Comparison of ENCODE assay signal across 9 mouse cellular contexts in genomic region chr5:130275509-130275908, GRCm38 (mm10). TPM values are rescaled to one million over a fixed set of nuclear protein-coding genes. Genes with fewer than 3 reads are reported as not detected.
A peak's percentile ranks its signal among the peaks of the same experiment; 100 is the strongest.
DNase-seq lines count a peak whose midpoint lies in the region; ATAC-seq and TF ChIP-seq lines count a peak whose summit lies in the region.
"Had no signal": no experiment of that assay in that cellular context is flagged by ENCODE, and none has a peak within 500 bp of the region (broad histone marks: within the 10 kb centered on the region; RNA-seq: fewer than 3 reads in every experiment).

No protein-coding gene starts in this region.

- DNase-seq in heart, postnatal 14 days, result peak; percentile 31 to 57
- DNase-seq in heart, adult 2 months, result no peak
- DNase-seq in midbrain, postnatal 0 days (ENCODE audit: low spot score), result peak; percentile 67
- DNase-seq in ZHBTc4 (ENCODE audit: low read depth, low spot score), result peak; percentile 53
- peak; percentile 72 for DNase-seq in induced T-regulatory cell, adult 2 months (ENCODE audit: low read depth)
- DNase-seq in testis, postnatal 10 days (ENCODE audit: low spot score), result no peak
- DNase-seq in neural tube, embryonic 10.5 days (ENCODE audit: extremely low spot score, low spot score), result no peak

- H3K27me3 ChIP-seq in heart, adult 2 months (ENCODE audit: control insufficient read depth, insufficient read depth, low read length), result no peaks in the 10 kb centered on the region
- no peaks in the 10 kb centered on the region for H3K27me3 ChIP-seq in midbrain, postnatal 0 days (ENCODE audit: insufficient read depth, low read length)
- no peaks in the 10 kb centered on the region for H3K27me3 ChIP-seq in midbrain, embryonic 16.5 days (ENCODE audit: control insufficient read depth, insufficient read depth, low read depth, low read length)
- H3K27me3 ChIP-seq: neural tube, embryonic 12.5 days had no signal

- ATAC-seq in midbrain, postnatal 0 days (ENCODE audit: low FRiP score), result no peak
- no peak for ATAC-seq in midbrain, embryonic 16.5 days

- no peak overlapping the region for H3K9ac ChIP-seq in heart, adult 2 months (ENCODE audit: low read depth, low read length)
- no peak overlapping the region for H3K9ac ChIP-seq in midbrain, postnatal 0 days (replicated peaks; ENCODE audit: low read length, poor library complexity, severe bottlenecking)
- no peak overlapping the region for H3K9ac ChIP-seq in midbrain, embryonic 16.5 days (ENCODE audit: low read depth, low read length)
- H3K9ac ChIP-seq: neural tube, embryonic 12.5 days had no signal

- TF ChIP-seq EP300 in heart, adult 2 months (IDR thresholded peaks at IDR 0.05; ENCODE audit: insufficient read depth, low read depth, low read length), result no peak

- H3K4me2 ChIP-seq in midbrain, postnatal 0 days (ENCODE audit: low read depth, low read length, poor library complexity, severe bottlenecking), result no peak overlapping the region
- H3K4me2 ChIP-seq in midbrain, embryonic 16.5 days (ENCODE audit: low read length), result no peak overlapping the region
- H3K4me2 ChIP-seq: neural tube, embryonic 12.5 days had no signal

- no peak overlapping the region for H3K4me3 ChIP-seq in heart, adult 2 months
- H3K4me3 ChIP-seq in midbrain, postnatal 0 days (ENCODE audit: low read depth, low read length), result no peak overlapping the region
- H3K4me3 ChIP-seq in midbrain, embryonic 16.5 days (ENCODE audit: low read depth, low read length), result no peak overlapping the region
- H3K4me3 ChIP-seq: neural tube, embryonic 12.5 days had no signal

- intact Hi-C loops in heart, postnatal 14 days (cut with DNase I), result loop anchor here (1.0 to 10.0 kb wide), 2 partner anchors 578 to 1159 kb away; no protein-coding TSS in a partner anchor
- intact Hi-C loops in heart, adult 2 months (cut with DNase I), result no loop called here

- no peak; the same call in 1 of the 2 replicates for TF ChIP-seq CTCF in heart, adult 2 months (IDR thresholded peaks at IDR 0.05)
- TF ChIP-seq CTCF in midbrain, postnatal 0 days (IDR thresholded peaks at IDR 0.05), result peak; percentile 89

- no peaks in the 10 kb centered on the region for H3K4me1 ChIP-seq in heart, adult 2 months (ENCODE audit: control insufficient read depth, insufficient read depth, low read length)
- no peaks in the 10 kb centered on the region for H3K4me1 ChIP-seq in midbrain, postnatal 0 days (ENCODE audit: insufficient read depth, low read length)
- H3K4me1 ChIP-seq in midbrain, embryonic 16.5 days (ENCODE audit: control insufficient read depth, insufficient read depth, low read length), result no peaks in the 10 kb centered on the region
- H3K4me1 ChIP-seq: neural tube, embryonic 12.5 days had no signal

- 35% methylated on average over 4 of the region's 4 CpGs for WGBS in heart, adult 2 months
- WGBS in midbrain, postnatal 0 days, result 51% methylated on average over 4 of the region's 4 CpGs
- 50% methylated on average over 4 of the region's 4 CpGs for WGBS in midbrain, embryonic 16.5 days

- H3K9me3 ChIP-seq in midbrain, postnatal 0 days (ENCODE audit: low read length), result no peaks in the 10 kb centered on the region
- no peaks in the 10 kb centered on the region for H3K9me3 ChIP-seq in midbrain, embryonic 16.5 days (replicated peaks; ENCODE audit: control insufficient read depth, low read length, poor library complexity, severe bottlenecking)
- H3K9me3 ChIP-seq: neural tube, embryonic 12.5 days had no signal

- no peak for TF ChIP-seq POLR2A in heart, adult 2 months (IDR thresholded peaks at IDR 0.05; ENCODE audit: insufficient read depth, low read depth, low read length)

- no peaks in the 10 kb centered on the region for H3K36me3 ChIP-seq in heart, adult 2 months (ENCODE audit: control insufficient read depth, insufficient read depth, low read length)
- H3K36me3 ChIP-seq in midbrain, postnatal 0 days (ENCODE audit: insufficient read depth, low read length), result peaks cover 21% of the 10 kb centered on the region
- peaks cover 31% of the 10 kb centered on the region for H3K36me3 ChIP-seq in midbrain, embryonic 16.5 days (ENCODE audit: control insufficient read depth, insufficient read depth, low read length)

- no peak overlapping the region for H3K27ac ChIP-seq in heart, adult 2 months
- no peak overlapping the region for H3K27ac ChIP-seq in midbrain, postnatal 0 days (ENCODE audit: low read depth, low read length)
- H3K27ac ChIP-seq in midbrain, embryonic 16.5 days (ENCODE audit: low read length), result no peak overlapping the region
- H3K27ac ChIP-seq: neural tube, embryonic 12.5 days had no signal

- no peaks in the 10 kb centered on the region for H3K79me2 ChIP-seq in heart, adult 2 months (replicated peaks; ENCODE audit: control insufficient read depth, insufficient read depth, low read length)

RNA-seq across cellular contexts. Expression of gene Tyw1, which starts 20.1 kb away (rescaled TPM):
- total RNA-seq in heart, postnatal 14 days (2021), result 1 to 10 TPM; 8.3 to 9.3 TPM
- 1 to 10 TPM; 7.0 to 9.8 TPM for total RNA-seq in heart, adult 2 months (2021)
- 5.1 and 5.7 TPM in 2 replicates for polyA plus RNA-seq in heart, adult 2 months (2012; rRNA removed)
- 18.3 and 21.3 TPM in 2 replicates for total RNA-seq in midbrain, postnatal 0 days (2014; rRNA removed)
- 16.3 and 18.0 TPM in 2 replicates for polyA plus RNA-seq in midbrain, postnatal 0 days (2015; fragmentation: Nextera tagmentation; extraction: Ambion mirVana)
- 20.2 and 23.0 TPM in 2 replicates for polyA plus RNA-seq in midbrain, embryonic 16.5 days (2015; fragmentation: Nextera tagmentation; extraction: Ambion mirVana)

RNA-seq across cellular contexts. Expression of gene Sbds, which starts 20.2 kb away (rescaled TPM):
- 10 to 100 TPM; 39.9 to 45.4 TPM for total RNA-seq in heart, postnatal 14 days (2021)
- total RNA-seq in heart, adult 2 months (2021), result 10 to 100 TPM; 45.8 to 48.7 TPM
- polyA plus RNA-seq in heart, adult 2 months (2012; rRNA removed), result 22.0 and 25.4 TPM in 2 replicates
- total RNA-seq in midbrain, postnatal 0 days (2014; rRNA removed), result 16.6 and 20.3 TPM in 2 replicates
- polyA plus RNA-seq in midbrain, postnatal 0 days (2015; fragmentation: Nextera tagmentation; extraction: Ambion mirVana), result 39.8 and 46.4 TPM in 2 replicates
- 52.9 and 54.6 TPM in 2 replicates for polyA plus RNA-seq in midbrain, embryonic 16.5 days (2015; fragmentation: Nextera tagmentation; extraction: Ambion mirVana)

RNA-seq across cellular contexts. Expression of gene Tmem248, which starts 58.6 kb away (rescaled TPM):
- 10 to 100 TPM; 31.7 to 33.0 TPM for total RNA-seq in heart, postnatal 14 days (2021)
- 10 to 100 TPM; 35.7 to 46.1 TPM for total RNA-seq in heart, adult 2 months (2021)
- polyA plus RNA-seq in heart, adult 2 months (2012; rRNA removed), result 20.8 and 26.1 TPM in 2 replicates
- total RNA-seq in midbrain, postnatal 0 days (2014; rRNA removed), result 46.9 and 50.1 TPM in 2 replicates
- 28.6 and 31.6 TPM in 2 replicates for polyA plus RNA-seq in midbrain, postnatal 0 days (2015; fragmentation: Nextera tagmentation; extraction: Ambion mirVana)
- 24.6 and 25.6 TPM in 2 replicates for polyA plus RNA-seq in midbrain, embryonic 16.5 days (2015; fragmentation: Nextera tagmentation; extraction: Ambion mirVana)

Comparison
In these comparisons a context has a peak if more than half of its experiments do, and no peak if none do; other contexts are left out.
1. DNase-seq: peak in heart, postnatal 14 days (2 of 2), midbrain, postnatal 0 days (single experiment), ZHBTc4 (single experiment) and induced T-regulatory cell, adult 2 months (single experiment); none in heart, adult 2 months (0 of 2), testis, postnatal 10 days (single experiment) and neural tube, embryonic 10.5 days (single experiment).